Mouse (Mus musculus): ENCODE data around the gene Itgb2. TPM values are rescaled to one million over a fixed set of nuclear protein-coding genes. Genes with fewer than 3 reads are reported as not detected.
A peak's percentile ranks its signal among the peaks of the same experiment; 100 is the strongest.

Itgb2 gene
- polyA plus RNA-seq, 1 experiment = 334 TPM

DNA sequence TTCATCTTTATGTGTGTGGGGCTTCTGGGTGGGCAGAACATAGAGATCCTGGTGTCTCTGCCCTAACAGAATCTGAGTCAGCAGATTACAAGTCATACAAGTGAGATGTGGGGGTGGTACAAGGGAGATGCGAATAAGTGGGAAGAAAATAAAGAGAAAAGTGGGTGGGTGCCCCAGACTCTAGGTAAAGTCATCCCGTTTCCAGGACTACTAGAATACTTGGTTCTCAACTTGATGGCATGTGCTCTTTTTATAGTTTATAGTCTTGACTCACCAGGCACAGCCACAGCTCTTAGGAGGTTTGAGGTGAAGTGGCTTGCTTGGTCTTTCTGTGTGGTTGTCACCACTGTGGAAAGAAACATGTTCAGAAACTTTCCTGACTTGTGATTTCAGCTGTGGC is 66.0 kb downstream of the Itgb2 start:
- no peak for TF ChIP-seq POLR2A (IDR thresholded peaks at IDR 0.05; ENCODE audit: control insufficient read depth, extremely low read depth, insufficient read depth, low read length, poor library complexity)
- TF ChIP-seq CTCF (IDR thresholded peaks at IDR 0.05; ENCODE audit: borderline replicate concordance, control insufficient read depth, extremely low read depth, insufficient read depth, low read length, poor library complexity) = no peak
- Histone ChIP-seq H3K27ac (ENCODE audit: control insufficient read depth, insufficient read depth, low read length) (no peak overlapping the region), H3K4me1 (replicated peaks; ENCODE audit: control insufficient read depth, insufficient read depth, low read length) (peaks cover 6% of the 10 kb centered on the region), H3K4me3 (ENCODE audit: control insufficient read depth, insufficient read depth, low read length) (no peak overlapping the region), H3K36me3 (ENCODE audit: control insufficient read depth, insufficient read depth, low read length) (peaks cover 42% of the 10 kb centered on the region), H3K27me3 (ENCODE audit: control insufficient read depth, insufficient read depth, low read length) (no peaks in the 10 kb centered on the region)
- WGBS = 93% methylated on average over 2 of the region's 2 CpGs
- no peak for DNase-seq

DNA sequence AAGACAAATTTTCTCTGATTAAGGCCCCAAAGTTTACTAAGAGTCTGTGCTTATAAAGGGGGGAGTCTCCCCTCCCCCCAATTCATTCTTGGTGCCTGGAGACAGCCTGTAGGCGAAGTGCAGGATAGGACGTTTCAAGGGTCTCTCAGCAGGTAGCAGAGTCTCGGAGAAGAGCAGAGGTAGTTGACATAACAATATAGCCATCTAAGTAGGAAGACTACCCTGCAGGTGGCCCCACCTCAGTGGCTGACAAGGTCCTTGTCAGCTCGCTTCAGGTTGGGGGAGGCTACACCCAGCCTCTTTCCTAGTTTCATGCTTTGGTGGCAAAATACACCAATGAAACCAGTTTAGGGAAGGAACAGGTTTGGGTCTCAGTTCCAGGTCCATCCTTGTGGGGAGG is 73.0 kb downstream of the Itgb2 start:
- H3K4me3 ChIP-seq (ENCODE audit: control insufficient read depth, insufficient read depth, low read length) = no peak overlapping the region
- peaks cover 21% of the 10 kb centered on the region for H3K4me1 ChIP-seq (replicated peaks; ENCODE audit: control insufficient read depth, insufficient read depth, low read length)
- H3K36me3 ChIP-seq (ENCODE audit: control insufficient read depth, insufficient read depth, low read length) = peaks cover 2% of the 10 kb centered on the region
- H3K27me3 ChIP-seq (ENCODE audit: control insufficient read depth, insufficient read depth, low read length) = no peaks in the 10 kb centered on the region
- DNase-seq = no peak
- H3K27ac ChIP-seq (ENCODE audit: control insufficient read depth, insufficient read depth, low read length) = no peak overlapping the region
- 90% methylated on average over 4 of the region's 4 CpGs for WGBS
- TF ChIP-seq POLR2A (IDR thresholded peaks at IDR 0.05; ENCODE audit: control insufficient read depth, extremely low read depth, insufficient read depth, low read length, poor library complexity) = no peak
- no peak for TF ChIP-seq CTCF (IDR thresholded peaks at IDR 0.05; ENCODE audit: borderline replicate concordance, control insufficient read depth, extremely low read depth, insufficient read depth, low read length, poor library complexity)

DNA sequence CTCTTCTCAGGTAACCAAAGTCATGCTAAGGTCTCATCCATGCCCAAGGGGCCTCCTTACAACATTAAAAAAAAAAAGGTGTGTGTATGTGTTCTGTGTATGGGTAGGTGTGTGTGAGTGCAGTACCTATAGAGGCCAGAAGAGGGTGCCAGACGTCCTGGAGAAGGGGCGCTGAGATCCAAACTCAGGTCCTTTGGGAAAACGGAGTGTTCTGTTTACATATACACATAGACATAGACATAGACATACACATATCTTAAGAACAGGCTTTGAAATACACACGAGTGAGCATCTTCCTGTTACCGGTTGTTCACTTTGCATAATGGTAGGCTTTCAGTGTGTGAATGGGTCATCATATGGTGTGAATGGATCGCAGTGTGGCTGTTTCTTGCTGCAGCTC is 74.1 kb downstream of the Itgb2 start:
- no peaks in the 10 kb centered on the region for H3K36me3 ChIP-seq (ENCODE audit: control insufficient read depth, insufficient read depth, low read length)
- no peak overlapping the region for H3K4me3 ChIP-seq (ENCODE audit: control insufficient read depth, insufficient read depth, low read length)
- H3K27me3 ChIP-seq (ENCODE audit: control insufficient read depth, insufficient read depth, low read length) = no peaks in the 10 kb centered on the region
- H3K4me1 ChIP-seq (replicated peaks; ENCODE audit: control insufficient read depth, insufficient read depth, low read length) = peaks cover 17% of the 10 kb centered on the region
- H3K27ac ChIP-seq (ENCODE audit: control insufficient read depth, insufficient read depth, low read length) = no peak overlapping the region
- WGBS = 96% methylated on average over 6 of the region's 6 CpGs
- peak; percentile 20 for DNase-seq
- TF ChIP-seq CTCF (IDR thresholded peaks at IDR 0.05; ENCODE audit: borderline replicate concordance, control insufficient read depth, extremely low read depth, insufficient read depth, low read length, poor library complexity) (no peak), POLR2A (IDR thresholded peaks at IDR 0.05; ENCODE audit: control insufficient read depth, extremely low read depth, insufficient read depth, low read length, poor library complexity) (no peak)

DNA sequence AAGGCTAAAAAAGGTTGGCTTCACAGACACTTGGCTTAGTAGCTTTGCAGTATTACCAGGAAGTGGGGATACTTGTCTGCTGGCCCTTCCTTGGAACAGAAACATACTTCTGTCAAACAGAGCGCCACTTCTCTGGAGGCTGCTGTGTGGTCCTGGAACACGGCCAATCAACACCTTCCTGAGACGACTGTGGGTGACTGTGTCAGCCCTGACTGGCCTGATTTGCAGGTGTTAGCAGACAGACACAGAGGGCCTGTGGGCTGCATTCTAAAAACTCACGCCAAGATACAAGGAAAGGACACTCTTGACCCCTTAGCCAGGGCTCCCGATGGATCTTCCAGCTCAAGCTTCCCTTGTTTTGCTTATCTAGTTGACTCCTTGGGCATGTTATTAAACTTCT is 74.9 kb downstream of the Itgb2 start:
- H3K27ac ChIP-seq (ENCODE audit: control insufficient read depth, insufficient read depth, low read length) = no peak overlapping the region
- no peaks in the 10 kb centered on the region for H3K27me3 ChIP-seq (ENCODE audit: control insufficient read depth, insufficient read depth, low read length)
- no peak for DNase-seq
- peaks cover 15% of the 10 kb centered on the region for H3K4me1 ChIP-seq (replicated peaks; ENCODE audit: control insufficient read depth, insufficient read depth, low read length)
- TF ChIP-seq POLR2A (IDR thresholded peaks at IDR 0.05; ENCODE audit: control insufficient read depth, extremely low read depth, insufficient read depth, low read length, poor library complexity) (no peak), CTCF (IDR thresholded peaks at IDR 0.05; ENCODE audit: borderline replicate concordance, control insufficient read depth, extremely low read depth, insufficient read depth, low read length, poor library complexity) (no peak)
- H3K36me3 ChIP-seq (ENCODE audit: control insufficient read depth, insufficient read depth, low read length) = no peaks in the 10 kb centered on the region; the same call in 1 of the 2 replicates
- 52% methylated on average over 5 of the region's 5 CpGs for WGBS
- H3K4me3 ChIP-seq (ENCODE audit: control insufficient read depth, insufficient read depth, low read length) = no peak overlapping the region

DNA sequence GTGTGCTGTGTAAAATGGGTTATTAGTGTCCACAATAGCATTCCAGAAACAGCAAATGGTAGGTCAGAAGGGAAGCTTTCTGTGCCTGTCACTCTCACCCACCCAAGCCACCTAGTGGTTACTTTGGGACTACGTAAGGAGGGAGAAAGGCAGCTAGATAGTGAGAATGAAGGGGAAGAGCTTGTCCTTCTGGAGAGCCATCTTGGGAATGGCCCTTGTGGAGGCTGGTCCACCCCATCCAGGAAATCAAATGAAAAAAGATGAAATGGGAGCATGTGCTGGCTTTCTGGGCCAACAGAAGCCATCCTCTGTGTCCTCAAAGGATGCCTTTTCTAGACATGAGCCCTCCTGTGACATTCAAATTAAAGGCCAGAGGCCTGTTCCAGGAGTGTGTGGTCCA is 75.3 kb downstream of the Itgb2 start:
- WGBS = 55% methylated on average over 1 of the region's 1 CpGs
- peak; percentile 43 for DNase-seq
- H3K27me3 ChIP-seq (ENCODE audit: control insufficient read depth, insufficient read depth, low read length) = no peaks in the 10 kb centered on the region
- no peaks in the 10 kb centered on the region; the same call in 1 of the 2 replicates for H3K36me3 ChIP-seq (ENCODE audit: control insufficient read depth, insufficient read depth, low read length)
- H3K4me1 ChIP-seq (replicated peaks; ENCODE audit: control insufficient read depth, insufficient read depth, low read length) = peaks cover 15% of the 10 kb centered on the region
- H3K4me3 ChIP-seq (ENCODE audit: control insufficient read depth, insufficient read depth, low read length) = no peak overlapping the region
- H3K27ac ChIP-seq (ENCODE audit: control insufficient read depth, insufficient read depth, low read length) = peak overlapping the region; percentile 81
- TF ChIP-seq CTCF (IDR thresholded peaks at IDR 0.05; ENCODE audit: borderline replicate concordance, control insufficient read depth, extremely low read depth, insufficient read depth, low read length, poor library complexity) (no peak), POLR2A (IDR thresholded peaks at IDR 0.05; ENCODE audit: control insufficient read depth, extremely low read depth, insufficient read depth, low read length, poor library complexity) (no peak)

DNA sequence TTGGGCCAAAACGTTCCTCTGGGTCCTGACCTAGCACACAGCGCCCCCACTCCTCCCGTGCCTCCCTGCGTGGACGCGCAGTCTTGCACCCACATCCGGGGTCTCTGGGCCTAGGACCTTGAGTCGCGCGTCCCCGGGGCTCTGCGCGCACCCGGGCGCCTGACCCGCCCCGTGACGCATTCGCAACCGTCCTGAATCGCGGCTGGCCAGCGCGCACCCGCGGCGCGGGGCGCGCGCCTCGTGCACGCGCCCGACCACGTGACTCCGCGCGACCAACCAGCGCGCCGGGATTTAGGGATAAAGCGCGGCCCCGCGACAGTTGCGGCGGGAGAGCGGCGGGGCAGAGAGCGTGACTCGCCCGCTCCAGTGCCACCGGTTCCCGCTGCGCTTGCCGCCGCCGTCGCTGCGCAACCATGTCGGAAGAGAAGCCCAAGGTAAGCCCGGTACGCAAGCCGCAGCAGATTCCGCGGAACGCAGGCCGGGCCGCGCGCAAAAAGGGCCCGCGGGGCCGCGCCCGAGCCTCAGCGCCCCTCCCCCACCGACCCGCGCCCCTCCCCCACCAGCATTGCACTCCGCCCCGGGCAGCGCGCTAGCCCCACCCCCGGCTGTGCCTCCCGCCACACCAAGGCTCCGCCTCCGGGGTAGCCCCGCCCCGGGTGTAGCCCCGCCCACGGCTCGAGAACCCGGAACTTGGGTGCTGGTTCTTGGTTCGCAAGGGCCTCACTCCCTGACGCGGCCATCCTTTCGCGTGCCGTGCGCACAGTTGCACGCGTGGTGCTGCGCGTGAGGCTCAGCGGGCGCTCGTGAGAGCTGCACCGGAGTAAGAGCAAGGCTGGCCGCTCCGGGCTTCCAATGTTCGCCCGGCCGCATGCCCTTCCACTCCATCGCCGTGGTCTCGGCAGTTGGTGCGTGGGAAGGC is 76.1 kb downstream of the Itgb2 start, which contains the start of the genes Sumo3 and Gm49325:
TSS of gene Sumo3 (plus strand) at position 190 of the 919 bp plus-strand sequence.
TSS of gene Gm49325 (plus strand) at position 290 of the 919 bp plus-strand sequence.
- TF ChIP-seq POLR2A (IDR thresholded peaks at IDR 0.05; ENCODE audit: control insufficient read depth, extremely low read depth, insufficient read depth, low read length, poor library complexity) (peak; percentile 85), CTCF (IDR thresholded peaks at IDR 0.05; ENCODE audit: borderline replicate concordance, control insufficient read depth, extremely low read depth, insufficient read depth, low read length, poor library complexity) (peak; percentile 77; the same call in 1 of the 2 replicates)
- Histone ChIP-seq H3K27me3 (ENCODE audit: control insufficient read depth, insufficient read depth, low read length) (no peaks in the 10 kb centered on the region), H3K36me3 (ENCODE audit: control insufficient read depth, insufficient read depth, low read length) (no peaks in the 10 kb centered on the region; the same call in 1 of the 2 replicates), H3K27ac (ENCODE audit: control insufficient read depth, insufficient read depth, low read length) (peak within 1 kb of the TSS; percentile 81), H3K4me1 (replicated peaks; ENCODE audit: control insufficient read depth, insufficient read depth, low read length) (peaks cover 15% of the 10 kb centered on the region), H3K4me3 (ENCODE audit: control insufficient read depth, insufficient read depth, low read length) (peak within 1 kb of the TSS; percentile 86)
- WGBS = under 1% methylated on average over 116 of the region's 119 CpGs
- peak; percentile 100 for DNase-seq

Data from thymus, adult 2 months (tissue).